Mouse (Mus musculus) heart, postnatal 36 days (tissue): ENCODE data around the gene Osbpl8. TPM values are rescaled to one million over a fixed set of nuclear protein-coding genes. Genes with fewer than 3 reads are reported as not detected.

ENCODE experiments used
- DNase-seq, 2 experiments: peaks; one replicate each; pipeline ENCODE4 v3.0.0; 2021 to 2022
- intact Hi-C: fragments of 180-260 bp; cut with DNase I; formaldehyde crosslinking; loops from one replicate; pipeline ENCODE4 v1.15.1; 2025
- total RNA-seq, 2 experiments: library from RNA; stranded (reverse); gene quantifications; 2 replicates each; pipeline ENCODE4 v1.2.3; 2021

Osbpl8 gene
- total RNA-seq, 2 experiments from 2014 or later, result 70.4 to 71.4 TPM

GRCm38 (mm10) chr10:111139881-111140280, 24.7 kb upstream of the Osbpl8 start:
- intact Hi-C loops, result loop anchor here (10.0 kb wide), 1 partner anchor 335 kb away; the partner anchor contains the start of gene Nap1l1
- no peak for DNase-seq

GRCm38 (mm10) chr10:111144371-111144959, 20.1 kb upstream of the Osbpl8 start:
- DNase-seq, result no peak
- intact Hi-C loops, result no loop called here

DNA sequence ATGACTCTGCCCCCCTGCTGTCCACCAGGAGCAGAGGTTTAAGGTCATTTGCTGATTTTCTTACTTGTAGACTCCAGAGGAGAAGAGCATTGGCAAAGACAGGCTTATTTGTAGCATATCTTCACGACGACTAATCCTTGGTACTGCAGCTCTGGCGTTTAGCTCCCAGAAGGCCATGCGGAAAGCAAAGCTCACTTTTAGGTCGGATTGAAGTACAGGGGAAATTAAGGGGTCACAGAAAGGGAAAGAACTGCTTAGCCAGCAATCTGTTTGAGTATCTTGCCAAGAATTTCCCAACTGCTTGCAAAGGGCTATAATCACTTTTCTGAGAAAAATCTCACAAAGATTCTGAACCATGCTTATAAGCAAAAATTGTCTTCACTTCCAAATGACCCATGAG, 14.8 kb upstream of the Osbpl8 start:
- intact Hi-C loops, result no loop called here
- DNase-seq, result no peak

GRCm38 (mm10) chr10:111155065-111155464, 9.5 kb upstream of the Osbpl8 start:
- intact Hi-C loops, result no loop called here
- DNase-seq, result no peak

DNA sequence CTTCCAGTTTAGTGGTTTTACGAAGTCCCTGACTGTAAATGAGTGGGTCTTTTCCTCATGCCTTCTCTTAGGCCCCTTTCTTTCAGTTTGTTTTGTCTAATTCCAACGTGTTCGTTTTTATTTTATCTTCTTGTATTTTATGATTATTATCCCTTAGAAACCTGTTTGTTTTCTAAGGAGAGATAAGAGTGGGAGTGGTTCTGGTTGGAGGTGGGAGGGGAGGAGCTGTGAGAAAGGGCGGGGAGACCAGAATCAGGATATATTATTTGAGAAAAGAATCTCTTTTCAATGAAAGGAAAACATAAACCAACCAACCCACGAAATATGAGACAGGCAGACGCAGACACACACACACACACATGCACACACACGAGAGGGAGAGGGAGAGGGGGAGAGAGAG, 9.0 kb upstream of the Osbpl8 start:
- intact Hi-C loops, result no loop called here
- no peak for DNase-seq

DNA sequence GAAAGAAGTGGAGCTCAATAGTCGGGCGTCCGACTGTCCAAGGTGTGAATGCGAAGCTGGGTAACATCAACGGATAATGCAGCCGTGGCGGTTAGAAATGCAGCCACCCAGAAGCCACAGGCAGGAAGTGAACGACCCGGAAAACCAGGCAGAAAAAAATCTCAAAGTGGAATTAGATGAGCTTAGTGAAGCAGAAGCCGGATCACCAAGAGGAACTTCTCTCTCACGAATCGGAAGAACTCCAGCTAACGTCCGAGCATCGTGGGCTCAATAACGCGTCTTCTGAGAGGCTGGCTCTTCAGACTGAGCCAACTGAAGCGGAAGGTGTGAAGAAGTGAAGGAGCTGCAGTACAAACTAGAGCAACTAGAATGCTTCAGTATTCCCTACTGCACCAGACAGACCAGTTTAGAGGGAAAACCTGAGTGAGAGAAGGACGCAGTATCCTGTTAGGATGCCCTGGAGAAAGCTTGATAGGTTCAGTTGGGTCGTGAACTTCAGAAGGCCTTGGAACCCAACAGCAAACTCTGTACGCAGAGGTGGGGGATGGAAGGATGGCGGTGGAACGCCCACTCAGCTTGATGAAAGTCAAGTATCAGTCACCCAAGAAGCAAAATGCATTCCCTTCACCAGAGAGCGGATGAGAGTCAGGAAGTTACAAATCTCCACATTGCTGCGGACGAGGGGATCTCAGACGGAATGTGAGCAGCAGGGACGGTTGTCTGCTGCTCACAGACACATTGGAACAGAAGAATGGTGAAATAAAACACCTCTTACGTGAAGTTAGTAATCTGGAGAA, 8.0 kb upstream of the Osbpl8 start:
- intact Hi-C loops, result no loop called here
- DNase-seq, result no peak

DNA sequence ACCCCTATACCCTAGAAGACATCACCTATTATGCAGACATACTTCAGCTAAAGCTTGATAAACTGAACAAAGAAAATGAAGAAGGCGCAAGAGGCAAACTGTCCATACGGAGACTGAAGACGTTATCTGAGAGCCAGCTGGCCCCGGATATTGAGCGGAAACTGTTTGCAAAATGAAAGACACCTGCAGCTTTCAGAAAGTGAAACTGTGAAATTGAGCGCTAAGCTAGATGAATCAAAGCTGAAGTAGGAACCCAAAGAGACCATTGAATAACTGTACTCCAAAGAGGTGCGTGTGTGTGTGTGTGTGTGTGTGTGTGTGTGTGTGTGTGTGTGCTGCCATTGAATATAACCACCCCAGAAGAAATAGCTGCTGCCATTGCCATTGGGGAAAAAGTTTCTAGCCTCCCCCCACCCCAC, 7.3 kb upstream of the Osbpl8 start:
- intact Hi-C loops, result no loop called here

GRCm38 (mm10) chr10:111159789-111160522, 4.6 kb upstream of the Osbpl8 start:
- DNase-seq, result no peak
- intact Hi-C loops, result loop anchor here (5.0 kb wide), 4 partner anchors 53 to 312 kb away; partner anchors contain the start of genes Bbs10 and Nap1l1

More for the DNA sequence above, 7.3 kb upstream of the Osbpl8 start:
- no peak for DNase-seq

DNA sequence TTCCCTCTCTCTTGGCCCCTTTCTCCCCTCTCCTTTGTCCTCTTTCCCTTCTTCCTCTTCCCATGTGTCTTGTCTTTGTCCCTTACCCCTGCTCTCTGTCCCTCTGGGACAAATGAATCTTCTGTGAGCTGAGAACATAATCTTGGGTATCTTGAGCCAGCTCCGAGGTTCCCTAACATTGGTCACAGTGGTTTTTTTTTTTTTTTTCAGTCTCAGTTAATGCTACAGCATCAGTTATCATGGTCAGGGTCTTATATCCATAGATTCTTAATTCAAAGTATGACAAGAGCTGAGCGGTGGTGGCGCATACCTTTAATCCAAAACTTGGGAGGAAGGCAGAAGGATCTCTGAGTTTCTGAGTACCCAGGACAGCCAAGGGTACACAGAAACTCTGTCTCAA, 4.0 kb upstream of the Osbpl8 start:
- intact Hi-C loops, result loop anchor here (5.0 kb wide), 4 partner anchors 53 to 312 kb away; partner anchors contain the start of genes Bbs10 and Nap1l1
- no peak for DNase-seq

DNA sequence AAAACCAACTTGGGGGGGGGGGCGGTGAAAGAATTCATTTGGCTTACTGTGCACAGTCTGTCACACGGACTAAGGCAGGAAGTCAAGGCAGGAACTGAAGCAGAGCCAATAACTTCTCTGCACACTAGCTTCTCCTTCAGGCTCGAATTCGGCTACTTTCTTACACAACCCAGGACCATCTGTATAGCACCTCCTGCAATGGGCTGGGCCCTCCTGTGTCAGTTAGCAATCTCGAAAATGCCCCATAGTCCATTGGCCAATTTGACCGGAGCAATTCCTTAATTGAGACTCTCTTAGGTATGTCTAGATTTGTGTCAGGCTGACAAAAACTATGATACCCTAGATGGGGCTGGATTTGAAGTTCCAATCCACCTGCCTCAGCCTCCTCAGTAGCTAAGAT, 3.2 kb upstream of the Osbpl8 start:
- intact Hi-C loops, result loop anchor here (5.0 kb wide), 4 partner anchors 54 to 311 kb away; partner anchors contain the start of genes Bbs10 and Nap1l1
- no peak for DNase-seq

GRCm38 (mm10) chr10:111163025-111163424, 1.5 kb upstream of the Osbpl8 start:
- no peak for DNase-seq
- intact Hi-C loops, result loop anchor here (5.0 kb wide), 4 partner anchors 56 to 309 kb away; partner anchors contain the start of genes Bbs10 and Nap1l1

DNA sequence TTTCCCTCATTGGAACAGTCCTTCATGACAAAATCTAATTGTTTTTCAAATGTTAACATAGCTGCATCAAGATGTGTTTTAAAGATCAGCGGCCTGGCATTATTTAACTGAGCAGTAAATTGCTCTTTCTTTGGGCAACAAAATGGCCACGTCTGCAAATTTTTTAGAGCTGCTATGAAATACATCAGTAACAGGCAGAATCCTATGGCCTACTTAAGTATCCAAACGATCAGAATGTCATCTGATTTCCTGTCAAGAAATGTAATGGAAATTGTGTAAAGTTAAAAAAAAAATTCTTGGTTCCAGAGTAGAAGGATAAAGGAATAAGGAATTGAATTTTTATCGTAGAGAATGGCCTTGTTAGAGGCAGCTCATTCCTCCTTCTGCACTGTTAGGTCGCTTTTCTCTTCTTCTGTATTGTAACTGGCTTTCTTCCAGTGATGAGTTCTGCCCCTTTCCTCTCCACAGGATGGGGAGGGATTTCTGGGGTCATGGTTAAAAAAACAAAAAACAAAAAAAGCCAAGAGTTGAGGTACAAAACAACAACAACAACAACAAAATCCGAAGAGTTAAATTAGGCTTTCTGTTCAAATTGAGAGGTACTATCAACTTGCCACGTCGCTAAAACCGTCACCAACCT, 831 bp upstream of the Osbpl8 start:
- intact Hi-C loops, result loop anchor here (2.0 to 5.0 kb wide), 5 partner anchors 56 to 309 kb away; partner anchors contain the start of genes Bbs10 and Nap1l1

GRCm38 (mm10) chr10:111165219-111165981, 848 bp downstream of the Osbpl8 start:
- intact Hi-C loops, result loop anchor here (2.0 to 5.0 kb wide), 3 partner anchors 59 to 807 kb away; partner anchors contain the start of gene Krr1
- DNase-seq, result peak; percentile 56 to 74

More for the DNA sequence above, 831 bp upstream of the Osbpl8 start:
- no peak for DNase-seq

- intact Hi-C loops, result loop anchor here (5.0 kb wide), 2 partner anchors 244 to 806 kb away; partner anchors contain the start of gene Krr1
- DNase-seq, result no peak
Measured at GRCm38 (mm10) chr10:111166057-111166841, 1.7 kb downstream of the Osbpl8 start.

- intact Hi-C loops, result loop anchor here (5.0 kb wide), 2 partner anchors 245 to 805 kb away; partner anchors contain the start of gene Krr1
Measured at GRCm38 (mm10) chr10:111167444-111167843, 2.9 kb downstream of the Osbpl8 start.

GRCm38 (mm10) chr10:111168305-111168704, 3.8 kb downstream of the Osbpl8 start:
- DNase-seq, result peak in 1 of 2 experiments; percentile 29
- intact Hi-C loops, result loop anchor here (5.0 kb wide), 2 partner anchors 246 to 804 kb away; partner anchors contain the start of gene Krr1

More at GRCm38 (mm10) chr10:111167444-111167843, 2.9 kb downstream of the Osbpl8 start:
- DNase-seq, result no peak

- intact Hi-C loops, result no loop called here
- no peak for DNase-seq
Measured at GRCm38 (mm10) chr10:111171246-111171934, 6.8 kb downstream of the Osbpl8 start.
